Mouse (Mus musculus): ENCODE measurements around the gene Col4a3bp.

Gene Col4a3bp

GRCm38 (mm10) chr13:96542901-96543891 is 778 bp downstream of the Col4a3bp start:
- peak; percentile 38 for DNase-seq (ENCODE audit: low spot score)

GRCm38 (mm10) chr13:96544506-96544905 is 2.1 kb downstream of the Col4a3bp start:
- peak; percentile 44 for DNase-seq (ENCODE audit: low spot score)

GRCm38 (mm10) chr13:96547250-96547649 is 4.8 kb downstream of the Col4a3bp start:
- no peak for DNase-seq (ENCODE audit: low spot score)

- no peak for DNase-seq (ENCODE audit: low spot score)
These were observed 5.5 kb downstream of the Col4a3bp start for GRCm38 (mm10) chr13:96547941-96548340.

- DNase-seq (ENCODE audit: low spot score) = no peak
These were observed 12.7 kb downstream of the Col4a3bp start for GRCm38 (mm10) chr13:96555099-96555498.

- no peak for DNase-seq (ENCODE audit: low spot score)
These were observed 25.6 kb downstream of the Col4a3bp start for GRCm38 (mm10) chr13:96567977-96568376.

GRCm38 (mm10) chr13:96570313-96571015 is 28.0 kb downstream of the Col4a3bp start:
- DNase-seq (ENCODE audit: low spot score) = no peak

- no peak for DNase-seq (ENCODE audit: low spot score)
These were observed 28.6 kb downstream of the Col4a3bp start for GRCm38 (mm10) chr13:96571016-96571361.

GRCm38 (mm10) chr13:96574170-96574569 is 31.8 kb downstream of the Col4a3bp start:
- DNase-seq (ENCODE audit: low spot score) = no peak

- no peak for DNase-seq (ENCODE audit: low spot score)
These were observed 36.7 kb downstream of the Col4a3bp start for GRCm38 (mm10) chr13:96579104-96579503.

- peak; percentile 12 for DNase-seq (ENCODE audit: low spot score)
These were observed 37.6 kb downstream of the Col4a3bp start for GRCm38 (mm10) chr13:96579979-96580378.

- DNase-seq (ENCODE audit: low spot score) = no peak
These were observed 41.8 kb downstream of the Col4a3bp start for GRCm38 (mm10) chr13:96584201-96584600.

GRCm38 (mm10) chr13:96586540-96586939 is 44.1 kb downstream of the Col4a3bp start:
- no peak for DNase-seq (ENCODE audit: low spot score)

- no peak for DNase-seq (ENCODE audit: low spot score)
These were observed 46.2 kb downstream of the Col4a3bp start for GRCm38 (mm10) chr13:96588642-96589041.

GRCm38 (mm10) chr13:96593621-96594020 is 51.2 kb downstream of the Col4a3bp start:
- peak; percentile 69 for DNase-seq (ENCODE audit: low spot score)

GRCm38 (mm10) chr13:96594070-96594469 is 51.7 kb downstream of the Col4a3bp start:
- no peak for DNase-seq (ENCODE audit: low spot score)

GRCm38 (mm10) chr13:96599182-96599581 is 56.8 kb downstream of the Col4a3bp start:
- DNase-seq (ENCODE audit: low spot score) = no peak

- DNase-seq (ENCODE audit: low spot score) = no peak
These were observed 61.8 kb downstream of the Col4a3bp start for GRCm38 (mm10) chr13:96604242-96604641.

- no peak for DNase-seq (ENCODE audit: low spot score)
These were observed 72.2 kb downstream of the Col4a3bp start for GRCm38 (mm10) chr13:96614615-96615014.

- DNase-seq (ENCODE audit: low spot score) = peak; percentile 75
These were observed 78.5 kb downstream of the Col4a3bp start for GRCm38 (mm10) chr13:96620891-96621290.

- DNase-seq (ENCODE audit: low spot score) = no peak
These were observed 88.0 kb downstream of the Col4a3bp start for GRCm38 (mm10) chr13:96630396-96630795.

GRCm38 (mm10) chr13:96644168-96644567 is 101.8 kb downstream of the Col4a3bp start:
- DNase-seq (ENCODE audit: low spot score) = no peak

GRCm38 (mm10) chr13:96645822-96646221 is 103.4 kb downstream of the Col4a3bp start:
- DNase-seq (ENCODE audit: low spot score) = no peak
